Mouse (Mus musculus) stomach, embryonic 14.5 days (tissue): ENCODE measurements around the gene Lgals4. TPM values are rescaled to one million over a fixed set of nuclear protein-coding genes. Genes with fewer than 3 reads are reported as not detected.
A peak's percentile ranks its signal among the peaks of the same experiment; 100 is the strongest.

Experiments used
- ATAC-seq: fragments of 200-750 bp; cut with Nextera tagmentation; 2 replicates; pipeline ENCODE4 v1.8.0; 2017; ENCODE audit warnings: low read depth, moderate TSS enrichment; ENCODE audit not compliant: insufficient number of reproducible peaks, insufficient read depth, low FRiP score
- H3K27ac ChIP-seq: fragments of 300-500 bp; sonication (generic); 2 replicates; pipeline ENCODE4 v1.5.1; 2014; ENCODE audit warnings: mild to moderate bottlenecking, low read length, moderate library complexity, mixed read lengths
- H3K27me3 ChIP-seq: fragments of 300-500 bp; sonication (generic); 2 replicates; pipeline ENCODE4 v1.6.1; 2014; ENCODE audit warnings: low read length, control low read depth, mixed read lengths; ENCODE audit not compliant: control insufficient read depth, insufficient read depth
- H3K36me3 ChIP-seq: fragments of 300-500 bp; sonication (generic); 2 replicates; pipeline ENCODE4 v1.6.1; 2014; ENCODE audit warnings: mild to moderate bottlenecking, control low read depth, low read length, moderate library complexity, mixed read lengths; ENCODE audit not compliant: control insufficient read depth, insufficient read depth
- H3K4me1 ChIP-seq: fragments of 300-500 bp; sonication (generic); 2 replicates; pipeline ENCODE4 v1.6.1; 2014; ENCODE audit warnings: low read length, control low read depth, mixed read lengths; ENCODE audit not compliant: control insufficient read depth, insufficient read depth
- H3K4me2 ChIP-seq: fragments of 300-500 bp; sonication (generic); replicated peaks from 2 replicates; pipeline ENCODE4 v1.6.1; 2014; ENCODE audit warnings: low read depth, low read length, control low read depth
- H3K4me3 ChIP-seq: fragments of 300-500 bp; sonication (generic); 2 replicates; pipeline ENCODE4 v1.5.1; 2014; ENCODE audit warnings: low read depth, low read length, control low read depth
- H3K9ac ChIP-seq: fragments of 300-500 bp; sonication (generic); replicated peaks from 2 replicates; pipeline ENCODE4 v1.6.1; 2014; ENCODE audit warnings: low read depth, mild to moderate bottlenecking, control low read depth, low read length, moderate library complexity, mixed read lengths
- H3K9me3 ChIP-seq: fragments of 300-500 bp; sonication (generic); 2 replicates; pipeline ENCODE4 v1.6.1; 2016; ENCODE audit warnings: low read depth, low read length, control low read depth; ENCODE audit not compliant: control insufficient read depth
- WGBS: fragments of 180-500 bp; shearing (Covaris S2); extraction: QIAGEN DNeasy Blood & Tissue Kit; methylation state at CpG from one replicate; pipeline ENCODE4 v1.1.7; 2014; 5-methylcytosine and 5-hydroxymethylcytosine counted together
- polyA plus RNA-seq: library from polyadenylated mRNA; unstranded; fragments of >200 nt; fragmentation: Nextera tagmentation; extraction: Ambion mirVana; gene quantifications from 2 replicates; pipeline ENCODE4 v1.2.1, GENCODE M21; 2014

Lgals4 gene
- polyA plus RNA-seq, 1 experiment from 2014 or later: 127 TPM

DNA sequence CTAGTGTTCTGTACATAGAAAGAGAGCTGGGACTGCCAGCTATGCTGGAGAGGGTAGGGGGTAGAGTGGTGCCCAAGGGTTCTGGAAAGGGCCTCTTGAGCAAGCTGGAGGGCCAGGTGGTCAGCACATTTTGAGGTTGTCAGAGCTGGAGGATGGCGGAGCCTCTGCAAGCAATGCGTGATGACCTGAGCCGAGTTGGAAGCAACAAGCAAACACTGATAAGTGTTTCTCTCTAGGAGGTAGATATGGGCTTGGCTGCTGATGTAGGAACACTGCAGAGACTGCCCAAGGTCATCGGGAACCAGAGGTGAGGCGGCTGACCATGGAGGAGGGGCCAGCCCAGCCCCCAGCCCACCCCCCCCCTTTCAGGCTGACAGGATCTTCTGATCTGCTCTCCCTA is 2.7 kb upstream of the Lgals4 start:
- H3K4me2 ChIP-seq: no peak overlapping the region
- H3K9me3 ChIP-seq: no peaks in the 10 kb centered on the region
- 83% methylated on average over 5 of the region's 5 CpGs for WGBS
- H3K4me3 ChIP-seq: no peak overlapping the region
- H3K27ac ChIP-seq: no peak overlapping the region
- no peak for ATAC-seq
- no peak overlapping the region for H3K9ac ChIP-seq
- H3K36me3 ChIP-seq: peaks cover 16% of the 10 kb centered on the region
- 0 out of 2 replicates have a peak, but pooled peaks cover 4% of the 10 kb centered on the region for H3K4me1 ChIP-seq
- H3K27me3 ChIP-seq: no peaks in the 10 kb centered on the region

GRCm38 (mm10) chr7:28831411-28832125 is 2.1 kb upstream of the Lgals4 start:
- Histone ChIP-seq H3K4me3 (no peak overlapping the region), H3K9me3 (no peaks in the 10 kb centered on the region), H3K27me3 (no peaks in the 10 kb centered on the region), H3K36me3 (peaks cover 16% of the 10 kb centered on the region), H3K27ac (no peak overlapping the region), H3K4me2 (no peak overlapping the region), H3K9ac (no peak overlapping the region), H3K4me1 (no peaks in the 10 kb centered on the region)
- ATAC-seq: no peak
- 90% methylated on average over 17 of the region's 17 CpGs for WGBS

- Histone ChIP-seq H3K27me3 (no peaks in the 10 kb centered on the region), H3K36me3 (peaks cover 16% of the 10 kb centered on the region), H3K27ac (peak overlapping the region; percentile 39; the same call in 1 of the 2 replicates), H3K4me3 (no peak overlapping the region), H3K9me3 (no peaks in the 10 kb centered on the region), H3K4me2 (no peak overlapping the region), H3K4me1 (no peaks in the 10 kb centered on the region), H3K9ac (no peak overlapping the region)
- no peak for ATAC-seq
- 61% methylated on average over 6 of the region's 6 CpGs for WGBS
These were observed 1.5 kb upstream of the Lgals4 start for GRCm38 (mm10) chr7:28832137-28832536.

GRCm38 (mm10) chr7:28836936-28837335 is 3.3 kb downstream of the Lgals4 start:
- Histone ChIP-seq H3K36me3 (no peaks in the 10 kb centered on the region), H3K4me1 (no peaks in the 10 kb centered on the region), H3K27ac (no peak overlapping the region), H3K27me3 (no peaks in the 10 kb centered on the region), H3K9ac (no peak overlapping the region), H3K4me3 (no peak overlapping the region), H3K9me3 (no peaks in the 10 kb centered on the region), H3K4me2 (no peak overlapping the region)
- no peak for ATAC-seq
- WGBS: 79% methylated on average over 5 of the region's 5 CpGs

GRCm38 (mm10) chr7:28838331-28838730 is 4.7 kb downstream of the Lgals4 start:
- Histone ChIP-seq H3K4me1 (no peaks in the 10 kb centered on the region), H3K4me2 (no peak overlapping the region), H3K27me3 (no peaks in the 10 kb centered on the region), H3K4me3 (no peak overlapping the region), H3K36me3 (no peaks in the 10 kb centered on the region), H3K9ac (no peak overlapping the region), H3K9me3 (no peaks in the 10 kb centered on the region), H3K27ac (no peak overlapping the region)
- no peak for ATAC-seq
- 76% methylated on average over 9 of the region's 9 CpGs for WGBS

DNA sequence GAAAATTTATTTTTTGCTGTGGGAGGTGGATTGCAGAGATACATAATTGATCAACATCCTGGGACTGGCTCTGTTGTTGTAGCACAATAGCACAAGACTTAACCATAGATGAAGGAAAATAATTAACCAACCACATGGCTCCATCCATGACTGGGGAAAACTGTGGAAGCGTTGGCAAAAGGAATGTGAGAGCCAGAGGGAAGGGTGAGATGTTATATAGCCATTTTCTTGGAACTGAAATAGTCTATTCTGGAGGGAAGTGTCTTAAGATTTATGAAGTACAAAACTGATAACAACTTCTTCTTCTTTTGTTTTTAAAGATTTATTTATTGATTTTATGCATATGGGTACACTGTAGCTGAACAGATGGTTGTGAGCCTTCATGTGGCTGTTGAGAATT is 13.6 kb downstream of the Lgals4 start:
- no peak overlapping the region for H3K4me2 ChIP-seq
- WGBS: 80% methylated on average over 1 of the region's 1 CpGs
- no peaks in the 10 kb centered on the region for H3K27me3 ChIP-seq
- no peaks in the 10 kb centered on the region for H3K4me1 ChIP-seq
- H3K9ac ChIP-seq: no peak overlapping the region
- H3K27ac ChIP-seq: no peak overlapping the region
- no peak overlapping the region for H3K4me3 ChIP-seq
- H3K9me3 ChIP-seq: no peaks in the 10 kb centered on the region
- no peaks in the 10 kb centered on the region for H3K36me3 ChIP-seq
- ATAC-seq: no peak

DNA sequence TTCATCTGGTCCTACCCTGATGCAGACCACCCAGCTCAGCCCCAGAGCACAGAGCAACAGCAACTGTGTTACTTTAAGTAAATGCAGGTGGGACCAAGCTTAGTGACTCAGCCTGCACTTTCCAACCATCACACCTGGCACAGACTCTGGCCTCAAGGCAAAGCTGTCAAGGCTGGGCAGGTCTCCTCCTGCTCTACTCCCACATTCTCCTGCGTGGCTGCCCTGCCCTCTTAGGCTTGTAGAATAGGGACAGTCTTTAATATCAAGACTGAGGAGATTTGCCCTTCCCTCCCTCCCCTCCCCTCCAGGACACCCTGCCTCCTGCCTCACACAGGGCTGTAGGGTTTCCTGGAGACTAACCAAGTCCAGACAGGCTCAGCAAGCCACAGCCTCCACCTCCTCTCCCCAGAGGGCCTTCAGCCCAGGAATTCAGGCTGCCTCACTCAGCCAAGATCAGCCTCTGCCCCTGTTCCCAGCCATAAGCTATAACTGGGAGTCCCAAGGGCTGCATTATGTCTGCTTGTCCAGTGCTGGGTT is 16.1 kb downstream of the Lgals4 start:
- peak; percentile 83 for ATAC-seq
- no peak overlapping the region for H3K9ac ChIP-seq
- peak overlapping the region; percentile 15; the same call in 1 of the 2 replicates for H3K27ac ChIP-seq

GRCm38 (mm10) chr7:28850642-28851041 is 17.0 kb downstream of the Lgals4 start:
- H3K4me3 ChIP-seq: no peak overlapping the region
- ATAC-seq: no peak
- H3K9ac ChIP-seq: no peak overlapping the region
- no peaks in the 10 kb centered on the region for H3K9me3 ChIP-seq
- H3K27ac ChIP-seq: peak overlapping the region; percentile 3; the same call in 1 of the 2 replicates
- H3K4me2 ChIP-seq: no peak overlapping the region
- no peaks in the 10 kb centered on the region for H3K36me3 ChIP-seq
- no peaks in the 10 kb centered on the region for H3K4me1 ChIP-seq
- WGBS: 77% methylated on average over 4 of the region's 4 CpGs
- no peaks in the 10 kb centered on the region for H3K27me3 ChIP-seq

More for the DNA sequence above, 16.1 kb downstream of the Lgals4 start:
- Histone ChIP-seq H3K4me2 (no peak overlapping the region), H3K9me3 (no peaks in the 10 kb centered on the region), H3K4me1 (no peaks in the 10 kb centered on the region), H3K4me3 (no peak overlapping the region), H3K36me3 (no peaks in the 10 kb centered on the region), H3K27me3 (no peaks in the 10 kb centered on the region)
- 37% methylated on average over 1 of the region's 1 CpGs for WGBS
